Mouse (Mus musculus): ENCODE results near the gene Cat. TPM values are rescaled to one million over a fixed set of nuclear protein-coding genes. Genes with fewer than 3 reads are reported as not detected.

Cat gene
- polyA plus RNA-seq, 1 experiment from 2014 or later = 140 TPM

DNA sequence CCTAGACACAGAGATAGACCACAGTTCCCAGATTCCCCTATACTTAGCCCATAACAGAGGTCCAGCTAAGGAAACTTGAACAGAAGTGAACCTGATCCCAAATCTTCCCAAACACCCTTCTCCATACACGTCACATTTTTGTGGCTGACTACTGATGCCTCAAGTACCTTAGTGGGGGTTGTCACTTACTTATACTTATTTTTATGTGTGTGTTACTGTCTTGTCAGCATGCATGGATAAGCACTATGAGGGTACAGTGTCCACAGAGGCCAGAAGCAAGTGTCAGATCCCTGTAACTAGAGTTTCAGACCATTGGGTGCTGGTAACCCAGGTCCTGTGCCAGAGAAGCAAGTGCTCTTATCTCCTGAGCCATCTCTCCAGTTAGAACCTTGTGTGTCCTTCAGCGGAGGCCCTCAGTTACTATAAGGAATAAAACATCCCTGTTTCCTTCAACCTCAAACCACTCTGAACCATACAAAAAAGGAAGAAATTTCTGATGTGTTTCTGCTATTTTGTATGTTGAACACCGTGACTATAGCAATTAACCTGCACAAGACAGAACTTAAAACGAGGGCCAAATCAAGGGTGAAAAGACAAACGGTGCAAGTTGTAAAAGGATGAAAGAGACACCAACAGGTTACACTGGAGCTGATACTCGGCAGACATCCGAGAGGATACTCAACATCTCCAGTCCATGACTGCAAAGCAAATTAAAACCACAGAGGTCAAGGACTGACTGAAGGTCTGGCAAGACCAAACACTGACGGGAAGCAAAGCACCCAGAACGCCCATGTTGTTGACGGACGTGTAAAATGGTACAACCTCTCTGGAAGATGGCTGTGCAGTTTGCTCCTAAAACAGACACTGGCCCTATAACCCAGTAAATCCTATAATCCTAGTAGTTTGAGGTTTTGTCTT, 3.4 kb downstream of the Cat start:
- 84% methylated on average over 11 of the region's 11 CpGs for WGBS
- no peaks in the 10 kb centered on the region for H3K36me3 ChIP-seq (ENCODE audit: control insufficient read depth, insufficient read depth, low read length)
- no peak for ATAC-seq (ENCODE audit: low FRiP score)
- H3K9me3 ChIP-seq (ENCODE audit: control insufficient read depth, low read length) = no peaks in the 10 kb centered on the region
- H3K4me2 ChIP-seq (replicated peaks; ENCODE audit: low read depth, low read length) = no peak overlapping the region
- H3K27me3 ChIP-seq (ENCODE audit: control insufficient read depth, insufficient read depth, low read length) = no peaks in the 10 kb centered on the region
- no peak overlapping the region for H3K9ac ChIP-seq (ENCODE audit: low read depth, low read length)
- no peak overlapping the region for H3K4me3 ChIP-seq (ENCODE audit: low read depth, low read length)
- H3K27ac ChIP-seq (ENCODE audit: low read depth, low read length) = no peak overlapping the region
- DNase-seq (ENCODE audit: low spot score) = no peak
- peaks cover 6% of the 10 kb centered on the region; the same call in 1 of the 2 replicates for H3K4me1 ChIP-seq (replicated peaks; ENCODE audit: control insufficient read depth, insufficient read depth, low read length)

DNA sequence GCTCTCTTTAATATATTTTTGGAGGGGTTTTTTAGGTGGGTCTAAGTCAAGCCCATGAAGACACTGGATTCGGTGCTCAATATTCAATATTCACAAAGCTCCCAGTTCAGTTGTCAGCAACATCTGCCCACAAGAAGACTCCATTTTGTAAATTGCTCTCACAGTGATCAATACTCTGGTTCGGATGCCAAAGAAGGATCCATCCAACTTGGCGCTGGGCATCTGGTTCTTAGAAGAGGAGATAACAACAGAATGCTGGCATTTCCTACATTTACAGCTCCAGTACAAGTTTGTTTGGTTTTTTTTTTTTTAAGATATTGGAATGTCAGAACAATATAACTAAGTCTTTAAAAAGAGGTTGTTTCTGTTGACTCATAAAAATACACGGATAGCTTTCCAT, 4.1 kb downstream of the Cat start:
- H3K4me3 ChIP-seq (ENCODE audit: low read depth, low read length) = no peak overlapping the region
- 96% methylated on average over 4 of the region's 4 CpGs for WGBS
- no peaks in the 10 kb centered on the region for H3K27me3 ChIP-seq (ENCODE audit: control insufficient read depth, insufficient read depth, low read length)
- H3K9me3 ChIP-seq (ENCODE audit: control insufficient read depth, low read length) = no peaks in the 10 kb centered on the region
- H3K4me2 ChIP-seq (replicated peaks; ENCODE audit: low read depth, low read length) = no peak overlapping the region
- no peak overlapping the region for H3K27ac ChIP-seq (ENCODE audit: low read depth, low read length)
- no peaks in the 10 kb centered on the region for H3K36me3 ChIP-seq (ENCODE audit: control insufficient read depth, insufficient read depth, low read length)
- DNase-seq (ENCODE audit: low spot score) (no peak), ATAC-seq (ENCODE audit: low FRiP score) (no peak)
- H3K4me1 ChIP-seq (replicated peaks; ENCODE audit: control insufficient read depth, insufficient read depth, low read length) = peaks cover 6% of the 10 kb centered on the region; the same call in 1 of the 2 replicates
- no peak overlapping the region for H3K9ac ChIP-seq (ENCODE audit: low read depth, low read length)

DNA sequence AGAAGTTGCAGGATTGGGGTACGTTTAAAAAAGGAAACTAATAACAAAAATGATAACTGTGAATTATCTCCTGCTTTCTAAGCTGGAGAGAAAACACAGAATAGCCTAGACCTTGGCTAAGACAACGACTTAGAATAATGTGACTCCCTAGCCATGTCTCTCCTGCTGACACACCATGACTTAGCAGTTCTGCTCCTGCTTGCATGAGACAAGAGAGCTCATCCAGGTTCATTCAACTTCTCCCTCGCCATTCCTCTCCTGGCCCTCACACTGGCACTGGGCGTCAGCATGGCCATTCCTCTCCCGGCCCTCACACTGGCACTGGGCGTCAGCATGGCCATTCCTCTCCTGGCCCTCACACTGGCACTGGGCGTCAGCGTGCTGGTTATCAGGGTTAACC, 4.7 kb downstream of the Cat start:
- ATAC-seq (ENCODE audit: low FRiP score) (no peak), DNase-seq (ENCODE audit: low spot score) (no peak)
- 92% methylated on average over 8 of the region's 8 CpGs for WGBS
- Histone ChIP-seq H3K9ac (ENCODE audit: low read depth, low read length) (no peak overlapping the region), H3K4me2 (replicated peaks; ENCODE audit: low read depth, low read length) (no peak overlapping the region), H3K27ac (ENCODE audit: low read depth, low read length) (no peak overlapping the region), H3K4me1 (replicated peaks; ENCODE audit: control insufficient read depth, insufficient read depth, low read length) (peaks cover 6% of the 10 kb centered on the region; the same call in 1 of the 2 replicates), H3K4me3 (ENCODE audit: low read depth, low read length) (no peak overlapping the region), H3K27me3 (ENCODE audit: control insufficient read depth, insufficient read depth, low read length) (no peaks in the 10 kb centered on the region), H3K9me3 (ENCODE audit: control insufficient read depth, low read length) (no peaks in the 10 kb centered on the region), H3K36me3 (ENCODE audit: control insufficient read depth, insufficient read depth, low read length) (no peaks in the 10 kb centered on the region)

GRCm38 (mm10) chr2:103478326-103478725, 6.6 kb downstream of the Cat start:
- no peak for ATAC-seq (ENCODE audit: low FRiP score)
- no peak overlapping the region for H3K9ac ChIP-seq (ENCODE audit: low read depth, low read length)
- DNase-seq (ENCODE audit: low spot score) = no peak

GRCm38 (mm10) chr2:103477456-103477855, 7.5 kb downstream of the Cat start:
- no peaks in the 10 kb centered on the region for H3K36me3 ChIP-seq (ENCODE audit: control insufficient read depth, insufficient read depth, low read length)
- no peak for ATAC-seq (ENCODE audit: low FRiP score)

More at GRCm38 (mm10) chr2:103478326-103478725, 6.6 kb downstream of the Cat start:
- 95% methylated on average over 3 of the region's 3 CpGs for WGBS
- H3K36me3 ChIP-seq (ENCODE audit: control insufficient read depth, insufficient read depth, low read length) = no peaks in the 10 kb centered on the region
- no peaks in the 10 kb centered on the region for H3K4me1 ChIP-seq (replicated peaks; ENCODE audit: control insufficient read depth, insufficient read depth, low read length)
- H3K4me2 ChIP-seq (replicated peaks; ENCODE audit: low read depth, low read length) = no peak overlapping the region
- H3K9me3 ChIP-seq (ENCODE audit: control insufficient read depth, low read length) = no peaks in the 10 kb centered on the region
- H3K27ac ChIP-seq (ENCODE audit: low read depth, low read length) = no peak overlapping the region
- H3K4me3 ChIP-seq (ENCODE audit: low read depth, low read length) = no peak overlapping the region
- H3K27me3 ChIP-seq (ENCODE audit: control insufficient read depth, insufficient read depth, low read length) = no peaks in the 10 kb centered on the region

GRCm38 (mm10) chr2:103476657-103477056, 8.3 kb downstream of the Cat start:
- H3K4me3 ChIP-seq (ENCODE audit: low read depth, low read length) = no peak overlapping the region
- DNase-seq (ENCODE audit: low spot score) = no peak
- H3K4me1 ChIP-seq (replicated peaks; ENCODE audit: control insufficient read depth, insufficient read depth, low read length) = no peaks in the 10 kb centered on the region
- H3K9me3 ChIP-seq (ENCODE audit: control insufficient read depth, low read length) = no peaks in the 10 kb centered on the region
- H3K27ac ChIP-seq (ENCODE audit: low read depth, low read length) = no peak overlapping the region
- WGBS = 89% methylated on average over 11 of the region's 11 CpGs
- no peak overlapping the region for H3K4me2 ChIP-seq (replicated peaks; ENCODE audit: low read depth, low read length)
- ATAC-seq (ENCODE audit: low FRiP score) = no peak
- no peaks in the 10 kb centered on the region for H3K36me3 ChIP-seq (ENCODE audit: control insufficient read depth, insufficient read depth, low read length)
- H3K9ac ChIP-seq (ENCODE audit: low read depth, low read length) = no peak overlapping the region
- H3K27me3 ChIP-seq (ENCODE audit: control insufficient read depth, insufficient read depth, low read length) = no peaks in the 10 kb centered on the region

More at GRCm38 (mm10) chr2:103477456-103477855, 7.5 kb downstream of the Cat start:
- no peak for DNase-seq (ENCODE audit: low spot score)
- no peaks in the 10 kb centered on the region for H3K4me1 ChIP-seq (replicated peaks; ENCODE audit: control insufficient read depth, insufficient read depth, low read length)
- no peak overlapping the region for H3K4me3 ChIP-seq (ENCODE audit: low read depth, low read length)
- no peaks in the 10 kb centered on the region for H3K27me3 ChIP-seq (ENCODE audit: control insufficient read depth, insufficient read depth, low read length)
- no peaks in the 10 kb centered on the region for H3K9me3 ChIP-seq (ENCODE audit: control insufficient read depth, low read length)
- H3K27ac ChIP-seq (ENCODE audit: low read depth, low read length) = no peak overlapping the region
- H3K9ac ChIP-seq (ENCODE audit: low read depth, low read length) = no peak overlapping the region
- no peak overlapping the region for H3K4me2 ChIP-seq (replicated peaks; ENCODE audit: low read depth, low read length)
- WGBS = 83% methylated on average over 4 of the region's 4 CpGs

- H3K36me3 ChIP-seq (ENCODE audit: control insufficient read depth, insufficient read depth, low read length) = 0 out of 2 replicates have a peak, but pooled peaks cover 3% of the 10 kb centered on the region
- H3K4me1 ChIP-seq (replicated peaks; ENCODE audit: control insufficient read depth, insufficient read depth, low read length) = no peaks in the 10 kb centered on the region
- ATAC-seq (ENCODE audit: low FRiP score) (no peak), DNase-seq (ENCODE audit: low spot score) (no peak)
- WGBS = 87% methylated on average over 2 of the region's 2 CpGs
- H3K4me2 ChIP-seq (replicated peaks; ENCODE audit: low read depth, low read length) = no peak overlapping the region
- no peak overlapping the region for H3K9ac ChIP-seq (ENCODE audit: low read depth, low read length)
- no peak overlapping the region for H3K27ac ChIP-seq (ENCODE audit: low read depth, low read length)
- no peaks in the 10 kb centered on the region for H3K9me3 ChIP-seq (ENCODE audit: control insufficient read depth, low read length)
- no peak overlapping the region for H3K4me3 ChIP-seq (ENCODE audit: low read depth, low read length)
- no peaks in the 10 kb centered on the region for H3K27me3 ChIP-seq (ENCODE audit: control insufficient read depth, insufficient read depth, low read length)
These were observed 8.8 kb downstream of the Cat start for GRCm38 (mm10) chr2:103476180-103476579.

- Histone ChIP-seq H3K9ac (ENCODE audit: low read depth, low read length) (no peak overlapping the region), H3K4me2 (replicated peaks; ENCODE audit: low read depth, low read length) (no peak overlapping the region), H3K27ac (ENCODE audit: low read depth, low read length) (no peak overlapping the region), H3K9me3 (ENCODE audit: control insufficient read depth, low read length) (no peaks in the 10 kb centered on the region), H3K4me1 (replicated peaks; ENCODE audit: control insufficient read depth, insufficient read depth, low read length) (no peaks in the 10 kb centered on the region), H3K36me3 (ENCODE audit: control insufficient read depth, insufficient read depth, low read length) (peaks cover 8% of the 10 kb centered on the region; the same call in 1 of the 2 replicates), H3K4me3 (ENCODE audit: low read depth, low read length) (no peak overlapping the region), H3K27me3 (ENCODE audit: control insufficient read depth, insufficient read depth, low read length) (no peaks in the 10 kb centered on the region)
- DNase-seq (ENCODE audit: low spot score) (no peak), ATAC-seq (ENCODE audit: low FRiP score) (no peak)
- WGBS = 98% methylated on average over 3 of the region's 3 CpGs
These were observed 11.6 kb downstream of the Cat start for GRCm38 (mm10) chr2:103473362-103473761.

Data from hindbrain, embryonic 11.5 days (tissue).